ENCODE assay signal across 17 mouse cellular contexts in genomic region chr11:9568302-9568701, GRCm38 (mm10).
DNase-seq lines count a peak whose midpoint lies in the region.
"Had no signal": no experiment of that assay in that cellular context is flagged by ENCODE, and none has a peak within 500 bp of the region (broad histone marks: within the 10 kb centered on the region; RNA-seq: fewer than 3 reads in every experiment).

No protein-coding gene starts in this region.

- no peaks in the 10 kb centered on the region for H3K9me3 ChIP-seq in hindbrain, embryonic 10.5 days
- H3K9me3 ChIP-seq: forebrain, embryonic 12.5 days; heart, embryonic 15.5 days; intestine, embryonic 15.5 days; limb, embryonic 15.5 days; stomach, embryonic 15.5 days had no signal

- DNase-seq in layer of hippocampus, adult 18-20 months (ENCODE audit: low spot score in 2 of 2): peak; percentile 56 to 86
- DNase-seq in layer of hippocampus, postnatal 10 days (ENCODE audit: low spot score in 2 of 2): no peak
- DNase-seq in layer of hippocampus, adult 8-10 months (ENCODE audit: low spot score in 2 of 2): peak; percentile 63 to 69
- DNase-seq in left cerebral cortex, adult 9 months (ENCODE audit: low spot score in 2 of 2): peak; percentile 19 to 61
- peak; percentile 28 to 59 for DNase-seq in right cerebral cortex, postnatal 36 days (ENCODE audit: low spot score in 2 of 2)
- DNase-seq in spleen, adult 12 weeks (ENCODE audit: low spot score): no peak
- DNase-seq in hindbrain, embryonic 10.5 days (ENCODE audit: low spot score): no peak
- DNase-seq: heart, adult 18-20 months; liver, postnatal 0 days; lung, postnatal 14 days had no signal

- H3K4me1 ChIP-seq in hindbrain, embryonic 10.5 days (replicated peaks): no peaks in the 10 kb centered on the region
- H3K4me1 ChIP-seq: forebrain, embryonic 12.5 days; heart, embryonic 15.5 days; intestine, embryonic 15.5 days; limb, embryonic 15.5 days; stomach, embryonic 15.5 days had no signal

- no peak overlapping the region for H3K27ac ChIP-seq in hindbrain, embryonic 10.5 days
- H3K27ac ChIP-seq: forebrain, embryonic 12.5 days; heart, embryonic 15.5 days; intestine, embryonic 15.5 days; left cerebral cortex, adult 2 months; limb, embryonic 15.5 days; stomach, embryonic 15.5 days had no signal

- no peaks in the 10 kb centered on the region for H3K36me3 ChIP-seq in hindbrain, embryonic 10.5 days
- H3K36me3 ChIP-seq: forebrain, embryonic 12.5 days; heart, embryonic 15.5 days; intestine, embryonic 15.5 days; limb, embryonic 15.5 days; stomach, embryonic 15.5 days had no signal

- 85% methylated on average over 2 of the region's 2 CpGs for WGBS in hindbrain, embryonic 10.5 days

- no peak overlapping the region for H3K4me3 ChIP-seq in hindbrain, embryonic 10.5 days
- H3K4me3 ChIP-seq: forebrain, embryonic 12.5 days; heart, embryonic 15.5 days; intestine, embryonic 15.5 days; left cerebral cortex, adult 2 months; limb, embryonic 15.5 days; stomach, embryonic 15.5 days had no signal

- no peaks in the 10 kb centered on the region for H3K27me3 ChIP-seq in hindbrain, embryonic 10.5 days (ENCODE audit: insufficient read depth, poor library complexity, severe bottlenecking)
- H3K27me3 ChIP-seq: forebrain, embryonic 12.5 days; heart, embryonic 15.5 days; intestine, embryonic 15.5 days; limb, embryonic 15.5 days; Patski; stomach, embryonic 15.5 days had no signal

Comparison
In these comparisons a context has a peak if more than half of its experiments do, and no peak if none do; other contexts are left out.
1. DNase-seq: peak in layer of hippocampus, adult 18-20 months (2 of 2), layer of hippocampus, adult 8-10 months (2 of 2), left cerebral cortex, adult 9 months (2 of 2) and right cerebral cortex, postnatal 36 days (2 of 2); none in layer of hippocampus, postnatal 10 days (0 of 2), spleen, adult 12 weeks (single experiment) and hindbrain, embryonic 10.5 days (single experiment).